Mouse (Mus musculus): ENCODE measurements around the gene Dcakd.
A peak's percentile ranks its signal among the peaks of the same experiment; 100 is the strongest.

Dcakd gene

GRCm38 (mm10) chr11:102981151-102981890, 46.8 kb downstream of the Dcakd start:
- no peak for DNase-seq (ENCODE audit: low read depth, low spot score)

DNA sequence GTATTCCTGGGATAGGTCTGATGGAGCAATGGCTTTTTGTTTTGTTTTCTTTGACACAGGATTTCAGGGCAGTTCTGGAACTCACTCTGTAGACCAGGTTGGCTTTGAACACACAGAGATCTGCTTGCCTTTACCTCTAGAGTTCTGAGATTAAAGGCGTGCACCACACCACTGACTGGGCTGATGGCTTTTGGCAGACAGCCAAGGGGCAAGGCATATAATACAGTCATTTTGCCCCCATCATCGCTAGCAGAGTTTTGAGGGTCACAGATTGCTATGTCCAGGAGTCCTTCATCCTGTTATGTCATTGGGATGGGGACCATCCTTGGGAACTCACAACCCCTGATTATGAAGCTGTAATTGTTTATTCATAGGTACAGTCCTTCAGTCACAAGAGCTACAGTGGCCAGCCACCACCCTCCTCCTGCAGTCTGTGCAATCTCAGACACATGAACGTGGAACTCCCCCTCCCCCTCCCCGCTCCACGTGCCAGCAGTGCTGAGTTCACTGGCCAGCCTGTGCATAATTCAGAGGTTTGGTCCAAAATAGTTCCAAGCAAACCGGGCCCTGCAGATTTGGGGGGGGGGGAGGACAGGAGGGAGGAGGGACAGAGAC, 50.0 kb downstream of the Dcakd start:
- DNase-seq (ENCODE audit: low read depth, low spot score): no peak

DNA sequence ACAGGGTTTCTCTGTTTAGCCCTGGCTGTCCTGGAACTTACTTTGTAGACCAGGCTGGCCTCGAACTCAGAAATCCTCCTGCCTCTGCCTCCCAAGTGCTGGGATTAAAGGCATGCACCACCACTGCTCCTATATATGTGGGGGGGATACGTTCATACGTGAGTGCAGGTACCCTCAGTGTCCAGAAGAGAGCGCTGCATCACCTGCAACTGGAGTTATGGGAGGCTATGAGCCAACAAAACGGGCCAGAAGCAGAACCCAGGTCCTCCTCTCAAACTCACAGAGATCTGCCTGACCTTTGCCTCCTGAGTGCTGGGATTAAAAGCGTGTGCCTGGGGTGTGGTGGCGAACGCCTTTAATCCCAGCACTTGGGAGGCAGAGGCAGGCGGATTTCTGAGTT, 52.2 kb downstream of the Dcakd start:
- DNase-seq (ENCODE audit: low read depth, low spot score): peak; percentile 69

- DNase-seq (ENCODE audit: low read depth, low spot score): no peak
These were observed 55.8 kb downstream of the Dcakd start for GRCm38 (mm10) chr11:102972326-102972725.

- DNase-seq (ENCODE audit: low read depth, low spot score): no peak
These were observed 56.5 kb downstream of the Dcakd start for GRCm38 (mm10) chr11:102971604-102972003.

DNA sequence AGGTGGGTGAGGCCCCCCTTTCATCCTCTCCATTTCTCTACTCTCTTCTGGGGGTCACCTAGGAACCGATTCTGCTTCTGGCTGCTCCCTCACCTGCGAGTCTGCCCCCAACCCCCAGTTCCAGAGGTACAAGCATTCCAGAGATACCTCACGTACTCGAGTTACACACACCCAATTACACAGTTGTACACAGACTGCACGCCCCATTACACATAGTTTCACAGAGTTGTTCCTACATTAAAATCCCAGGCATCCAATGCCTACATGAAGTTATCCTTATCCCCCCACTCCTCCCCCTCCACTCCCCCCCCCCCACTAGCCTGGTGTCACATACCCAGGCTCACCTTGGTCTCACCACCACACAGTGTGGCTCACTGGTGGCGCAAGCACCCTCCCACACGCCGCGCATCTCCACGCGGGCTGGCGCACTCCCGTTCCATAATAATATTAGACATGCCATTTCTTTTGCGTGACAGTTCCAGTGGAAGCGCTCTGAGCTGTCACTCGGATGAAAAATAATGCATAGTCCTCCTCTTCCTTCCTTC, 63.5 kb downstream of the Dcakd start:
- DNase-seq (ENCODE audit: low read depth, low spot score): no peak

DNA sequence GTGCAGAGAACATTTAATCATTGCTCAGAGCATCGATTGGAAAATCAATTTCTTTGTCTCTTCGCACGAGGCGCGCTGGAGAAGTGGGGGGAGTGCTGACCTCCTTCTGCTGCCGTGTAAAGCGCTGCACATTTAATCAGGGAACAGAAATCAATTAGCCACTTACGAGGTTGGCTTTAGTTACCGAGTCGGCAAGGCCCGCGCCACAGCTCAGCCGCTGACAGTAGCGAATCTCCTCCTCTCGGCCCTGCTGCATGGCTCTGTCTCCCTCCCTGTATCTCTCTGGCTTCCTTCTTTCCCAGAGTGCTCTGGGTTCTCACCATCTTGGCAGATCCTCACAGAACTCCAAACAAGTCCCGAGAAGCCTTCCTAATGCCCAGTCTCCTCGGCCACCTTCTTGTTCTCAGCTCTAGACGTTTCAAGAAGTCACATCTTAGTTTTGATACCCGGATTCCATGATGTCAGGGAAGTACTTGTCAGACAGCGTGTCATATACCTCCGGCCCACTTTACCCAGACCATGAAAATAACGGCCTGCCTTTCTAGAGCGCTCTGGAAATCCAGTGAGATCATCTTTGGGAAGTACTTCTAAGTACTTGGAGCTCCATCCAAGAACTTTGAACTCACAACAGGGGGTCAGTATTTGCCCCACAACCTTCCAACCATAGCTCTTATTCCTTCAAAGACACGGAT, 64.1 kb downstream of the Dcakd start:
- no peak for DNase-seq (ENCODE audit: low read depth, low spot score)

DNA sequence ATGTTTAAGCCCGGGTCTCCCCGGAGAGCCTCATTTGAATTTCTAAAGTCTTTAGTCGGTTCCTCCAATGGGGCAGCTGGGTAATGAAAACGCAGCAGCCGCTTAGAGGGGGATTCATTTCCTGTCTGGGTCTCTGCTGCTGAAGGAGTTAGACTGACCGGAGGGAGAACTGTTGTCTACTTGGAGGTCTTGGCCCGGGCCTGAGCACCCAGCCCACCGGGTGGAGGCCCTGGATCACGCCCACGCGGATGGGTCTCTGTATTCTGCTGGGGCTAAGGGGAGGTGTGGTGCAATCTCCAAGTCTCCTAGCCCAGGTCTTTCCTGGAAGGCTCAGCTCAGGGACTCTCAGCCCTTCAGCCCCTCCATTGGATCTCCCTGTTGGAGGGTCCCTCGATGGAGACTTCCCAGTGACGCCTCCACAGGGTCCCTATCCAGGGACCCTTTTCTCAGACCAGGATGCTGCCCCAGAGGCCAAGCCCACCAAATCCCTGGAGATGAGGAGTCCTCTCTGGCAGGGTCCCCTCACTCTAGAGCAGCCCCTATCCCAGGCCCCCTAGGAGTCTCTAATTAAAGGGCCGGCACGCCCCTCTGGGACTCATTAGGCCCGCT, 64.8 kb downstream of the Dcakd start:
- no peak for DNase-seq (ENCODE audit: low read depth, low spot score)

DNA sequence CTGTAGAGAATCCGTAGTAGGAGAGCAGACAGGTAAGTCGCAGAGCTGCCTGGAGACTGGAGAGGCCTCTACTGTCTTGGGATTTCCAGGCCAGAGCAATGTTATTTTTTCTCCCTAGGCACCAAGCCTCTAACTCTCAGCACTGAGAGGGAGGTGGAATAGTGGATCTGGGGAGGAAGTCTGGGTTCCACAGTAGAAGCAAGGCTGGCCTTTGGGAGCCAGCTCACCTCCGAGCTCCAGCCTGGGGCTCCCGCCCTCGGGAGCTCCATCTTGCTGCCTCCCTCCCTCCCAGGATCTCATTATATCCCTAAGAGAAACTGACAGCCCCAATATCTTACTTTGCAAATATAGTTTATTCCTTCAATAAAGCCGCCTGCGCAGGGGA, 65.3 kb downstream of the Dcakd start:
- no peak for DNase-seq (ENCODE audit: low read depth, low spot score)

GRCm38 (mm10) chr11:102961082-102961481, 67.1 kb downstream of the Dcakd start:
- DNase-seq (ENCODE audit: low read depth, low spot score): no peak

- no peak for DNase-seq (ENCODE audit: low read depth, low spot score)
These were observed 69.3 kb downstream of the Dcakd start for GRCm38 (mm10) chr11:102958870-102959269.

DNA sequence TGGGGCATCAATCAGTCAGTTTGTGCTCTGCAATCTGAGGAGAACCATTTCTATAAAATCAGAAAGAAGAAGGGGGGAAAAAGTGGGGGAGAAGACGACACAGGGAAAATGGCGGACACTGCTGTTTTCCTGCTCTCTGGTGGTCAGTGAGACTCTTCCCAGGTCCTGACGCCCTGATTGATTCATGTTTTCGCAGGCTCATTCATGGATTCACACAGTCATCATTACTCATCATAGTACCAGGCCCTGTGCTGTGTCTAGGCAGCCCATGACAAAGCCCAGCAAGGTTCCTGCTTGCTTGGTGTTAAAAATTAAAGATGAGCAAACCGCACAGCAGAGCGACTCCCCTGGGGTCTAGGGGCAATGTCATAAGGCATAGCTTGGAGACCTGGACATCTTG, 69.7 kb downstream of the Dcakd start:
- DNase-seq (ENCODE audit: low read depth, low spot score): no peak

GRCm38 (mm10) chr11:102957692-102958091, 70.4 kb downstream of the Dcakd start:
- no peak for DNase-seq (ENCODE audit: low read depth, low spot score)

DNA sequence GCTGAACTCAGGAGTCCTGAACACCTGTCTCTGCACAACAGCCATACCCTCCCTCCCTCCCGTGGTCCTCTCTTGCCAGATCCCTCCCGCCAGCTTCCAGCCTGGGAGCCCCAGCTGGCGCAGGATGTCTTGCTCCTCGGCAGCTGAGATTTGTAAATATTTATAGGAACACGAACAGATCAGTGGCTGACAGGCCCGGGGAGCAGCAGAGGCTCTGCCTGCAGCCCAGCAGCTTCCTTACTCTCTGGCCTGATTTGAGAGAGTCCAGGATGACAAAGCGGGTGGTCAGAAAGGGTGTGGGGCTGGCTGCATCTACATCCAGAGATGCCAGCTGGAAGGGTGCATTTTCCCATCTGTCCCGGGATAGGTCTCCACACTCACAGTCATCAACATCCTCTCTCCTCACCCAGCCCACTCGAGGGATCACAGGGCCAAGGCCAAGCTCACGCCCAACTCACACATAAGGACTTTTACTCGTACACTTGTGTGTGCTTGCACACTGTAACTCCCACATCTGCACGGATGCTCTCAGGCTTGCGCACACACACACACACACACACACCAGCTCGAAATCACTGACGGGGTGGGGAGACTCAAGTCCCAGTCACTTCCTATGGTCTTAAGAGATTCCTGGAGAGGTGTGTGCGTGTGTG, 71.0 kb downstream of the Dcakd start:
- no peak for DNase-seq (ENCODE audit: low read depth, low spot score)

DNA sequence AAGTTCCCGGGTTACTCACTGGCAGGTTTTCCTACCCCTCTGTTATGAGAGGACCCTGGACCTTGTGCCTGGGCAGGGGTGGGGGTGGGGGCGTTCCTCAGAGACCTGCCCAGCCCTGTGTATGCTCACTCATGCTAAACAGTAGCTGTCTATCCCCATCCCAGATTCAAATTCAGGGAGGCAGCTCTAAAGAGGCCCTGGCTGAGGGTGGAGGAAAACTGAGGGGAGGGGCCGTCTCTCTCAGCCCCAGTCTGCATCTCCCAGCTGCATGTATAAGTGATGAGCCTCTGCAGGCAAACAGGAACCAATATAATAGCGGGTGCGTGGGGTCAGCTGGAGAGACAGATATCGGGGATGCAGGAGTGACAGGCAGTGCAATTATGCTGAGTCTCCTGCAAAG, 75.2 kb downstream of the Dcakd start:
- DNase-seq (ENCODE audit: low read depth, low spot score): no peak

GRCm38 (mm10) chr11:102948043-102948961, 79.8 kb downstream of the Dcakd start:
- DNase-seq (ENCODE audit: low read depth, low spot score): no peak

- no peak for DNase-seq (ENCODE audit: low read depth, low spot score)
These were observed 81.2 kb downstream of the Dcakd start for GRCm38 (mm10) chr11:102946992-102947343.

DNA sequence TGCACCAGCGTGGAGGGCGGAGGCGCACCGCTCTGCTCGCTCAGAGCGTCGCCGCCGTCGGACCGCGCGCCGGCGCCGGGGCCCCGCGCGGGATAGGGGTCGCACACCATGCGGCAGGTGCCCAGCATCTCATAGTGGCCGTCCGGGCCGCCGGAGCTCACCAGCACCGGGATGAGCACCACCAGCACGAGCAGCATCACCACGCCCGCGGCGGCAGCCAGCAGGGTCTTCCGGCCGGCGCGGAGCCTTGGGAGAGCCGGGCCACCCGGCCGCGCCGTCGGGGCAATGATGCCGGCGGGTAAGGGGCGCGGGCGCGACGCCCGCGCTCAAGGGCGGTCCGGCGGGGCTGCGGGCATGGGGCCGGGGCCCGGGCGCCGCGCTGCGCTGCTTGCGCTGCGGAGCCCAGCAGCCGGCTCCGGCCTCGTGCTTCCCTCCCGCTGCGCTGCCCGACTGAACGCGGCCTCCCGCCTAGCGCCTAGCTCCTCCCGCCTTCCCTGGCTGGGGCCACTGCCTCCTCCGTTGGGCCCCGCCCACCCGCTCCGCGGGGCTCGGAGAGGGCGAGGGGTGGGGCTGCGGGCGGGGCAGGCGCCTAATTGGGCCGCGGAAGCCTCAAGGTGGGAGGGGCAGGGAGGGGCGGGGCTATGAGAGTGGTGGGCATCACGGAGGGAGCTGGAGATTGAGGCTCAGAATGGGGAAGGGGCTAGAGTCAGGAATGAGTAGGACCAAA, 81.7 kb downstream of the Dcakd start, which contains the start of gene C1ql1:
TSS of gene C1ql1 (minus strand) at position 424 of the 727 bp plus-strand sequence.
- peak; percentile 89 for DNase-seq (ENCODE audit: low read depth, low spot score)

GRCm38 (mm10) chr11:102945306-102946264, 82.5 kb downstream of the Dcakd start:
- no peak for DNase-seq (ENCODE audit: low read depth, low spot score)

All from WW6 (cell line).